Mouse (Mus musculus): ENCODE data around the gene Ncor2. TPM values are rescaled to one million over a fixed set of nuclear protein-coding genes. Genes with fewer than 3 reads are reported as not detected.

The Ncor2 gene
- total RNA-seq, 4 experiments from 2014 or later, result 81.6 to 92.4 (median 84.5) TPM

DNA sequence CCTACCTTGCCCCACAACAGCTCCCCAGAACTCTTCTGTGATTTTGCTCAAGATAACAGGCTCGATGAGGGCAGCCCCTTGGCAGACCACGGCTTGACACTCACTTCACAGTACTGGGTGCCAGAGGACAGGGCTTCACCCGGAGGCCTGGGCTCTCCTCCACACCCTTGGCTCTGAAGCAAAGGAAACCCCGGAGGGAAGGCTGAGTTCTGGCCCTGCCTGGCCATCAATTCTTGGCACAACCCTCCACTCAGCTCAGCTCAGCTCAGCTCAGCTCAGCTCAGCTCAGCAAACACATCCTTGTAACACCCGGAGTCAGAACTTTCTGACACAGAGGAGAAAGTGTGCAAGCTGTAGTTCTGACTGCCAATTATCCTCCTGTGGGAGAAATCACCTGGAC lies 30.3 kb downstream of the Ncor2 start:
- peak; percentile 79 for DNase-seq (ENCODE audit: low spot score)

GRCm38 (mm10) chr5:125148173-125148572 lies 30.8 kb downstream of the Ncor2 start:
- DNase-seq (ENCODE audit: low spot score), result no peak

DNA sequence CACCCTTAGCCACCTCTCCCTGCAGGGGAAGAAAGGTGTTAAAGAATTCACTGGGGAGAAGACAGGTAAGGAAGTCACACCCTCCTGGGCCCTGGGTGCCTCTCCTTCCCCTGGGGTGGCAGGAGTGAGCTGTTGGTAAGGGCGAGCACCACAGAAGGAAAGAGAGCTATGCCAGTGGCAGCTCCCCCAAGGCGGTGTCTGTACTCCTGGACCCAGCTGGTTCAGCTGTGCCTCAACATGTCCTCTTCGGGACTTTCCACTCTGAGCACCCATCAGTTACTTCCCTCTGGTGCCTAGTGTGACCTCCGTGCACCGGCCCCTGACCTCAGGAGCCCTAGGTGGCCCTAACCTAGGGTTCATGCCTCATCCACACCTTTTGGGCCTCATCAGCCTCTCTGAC lies 31.9 kb downstream of the Ncor2 start:
- no peak for DNase-seq (ENCODE audit: low spot score)

- no peak for DNase-seq (ENCODE audit: low spot score)
These were observed 35.7 kb downstream of the Ncor2 start for GRCm38 (mm10) chr5:125143114-125143872.

- no peak for DNase-seq (ENCODE audit: low spot score)
These were observed 37.1 kb downstream of the Ncor2 start for GRCm38 (mm10) chr5:125141916-125142315.

DNA sequence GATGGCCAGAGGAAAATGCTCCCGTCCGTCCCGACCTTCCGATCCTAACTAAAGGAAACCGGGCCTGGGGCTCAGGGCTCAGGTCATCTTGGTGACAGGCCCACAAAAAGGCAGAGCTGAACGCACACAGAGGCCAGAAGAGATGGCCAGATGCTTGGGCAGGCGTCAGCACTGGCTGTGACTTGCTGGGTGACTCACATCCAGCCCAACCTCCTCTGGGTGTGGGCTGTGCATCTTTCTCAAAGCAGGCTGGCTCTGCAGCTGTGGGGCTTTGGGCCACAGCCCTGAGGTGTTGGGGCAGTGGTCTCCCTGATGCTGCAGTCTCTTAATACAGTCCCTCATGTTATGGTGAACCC lies 37.5 kb downstream of the Ncor2 start:
- no peak for DNase-seq (ENCODE audit: low spot score)

GRCm38 (mm10) chr5:125140832-125141524 lies 38.0 kb downstream of the Ncor2 start:
- DNase-seq (ENCODE audit: low spot score), result peak; percentile 99

GRCm38 (mm10) chr5:125140151-125140699 lies 38.8 kb downstream of the Ncor2 start:
- peak; percentile 79 for DNase-seq (ENCODE audit: low spot score)

- DNase-seq (ENCODE audit: low spot score), result no peak
These were observed 39.4 kb downstream of the Ncor2 start for GRCm38 (mm10) chr5:125139669-125140068.

DNA sequence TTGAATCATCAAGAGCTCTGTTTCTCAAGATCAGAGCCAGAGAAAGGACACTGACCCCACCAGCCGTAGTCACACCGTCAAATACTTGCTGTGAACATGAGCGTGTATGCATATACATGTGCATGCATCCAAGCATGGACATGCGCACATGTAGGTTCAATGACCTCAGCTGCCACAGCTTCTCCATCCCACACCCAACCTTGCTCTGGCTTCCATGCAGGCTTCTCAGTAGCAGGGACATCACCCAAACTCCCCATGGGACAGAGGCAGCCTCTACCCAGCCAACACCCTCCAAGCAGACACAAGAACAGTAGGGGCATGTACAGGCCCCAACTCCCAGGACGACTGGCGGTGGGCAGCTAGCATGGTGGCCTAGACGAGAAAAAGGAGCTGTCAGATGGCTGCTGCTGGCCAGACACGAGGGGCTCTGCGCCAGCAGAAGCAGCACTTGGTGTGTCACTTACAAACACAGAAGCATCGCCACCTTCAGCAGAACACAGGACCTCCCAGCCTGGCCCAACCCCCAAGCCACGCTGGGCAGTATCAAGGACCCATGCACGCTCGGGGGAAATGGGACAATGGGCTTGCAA lies 40.1 kb downstream of the Ncor2 start:
- DNase-seq (ENCODE audit: low spot score), result no peak

GRCm38 (mm10) chr5:125137672-125138285 lies 41.2 kb downstream of the Ncor2 start:
- no peak for DNase-seq (ENCODE audit: low spot score)

DNA sequence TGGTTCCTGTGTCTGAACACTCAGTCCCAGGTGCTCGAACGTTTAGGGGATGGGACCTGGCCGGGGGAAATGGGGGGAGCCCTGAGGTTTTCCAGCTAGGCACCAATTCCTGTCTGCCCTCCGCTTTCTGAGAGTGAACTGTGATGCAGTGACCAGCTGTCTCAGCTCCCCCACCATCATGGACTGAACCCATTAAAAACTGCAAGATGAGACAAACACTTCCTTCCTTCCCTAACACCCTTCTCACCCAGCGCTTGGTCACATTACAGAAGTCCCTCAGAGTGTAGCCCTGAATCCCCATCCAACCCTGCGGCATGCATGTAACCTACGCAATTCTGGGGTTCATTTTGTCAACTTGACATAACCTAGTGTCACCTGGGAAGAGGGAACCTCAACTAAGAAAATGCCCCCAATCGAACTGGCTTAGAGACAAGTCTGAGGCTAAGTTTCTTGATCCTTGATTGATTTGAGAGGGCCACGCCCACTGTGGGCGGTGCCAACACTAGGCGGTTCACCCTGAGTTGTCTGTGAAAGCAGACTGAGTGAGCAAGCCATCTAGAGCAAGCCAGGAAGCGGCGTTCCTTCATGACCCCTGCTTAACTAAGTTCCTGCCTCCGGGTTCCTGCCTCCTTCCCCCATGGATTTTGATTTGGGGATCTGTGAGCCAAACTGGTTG lies 41.9 kb downstream of the Ncor2 start:
- DNase-seq (ENCODE audit: low spot score), result no peak

- no peak for DNase-seq (ENCODE audit: low spot score)
These were observed 42.6 kb downstream of the Ncor2 start for GRCm38 (mm10) chr5:125136296-125136995.

GRCm38 (mm10) chr5:125134795-125135468 lies 44.1 kb downstream of the Ncor2 start:
- DNase-seq (ENCODE audit: low spot score), result peak; percentile 64

- DNase-seq (ENCODE audit: low spot score), result no peak
These were observed 44.6 kb downstream of the Ncor2 start for GRCm38 (mm10) chr5:125134391-125134790.

- no peak for DNase-seq (ENCODE audit: low spot score)
These were observed 45.4 kb downstream of the Ncor2 start for GRCm38 (mm10) chr5:125133651-125134050.

DNA sequence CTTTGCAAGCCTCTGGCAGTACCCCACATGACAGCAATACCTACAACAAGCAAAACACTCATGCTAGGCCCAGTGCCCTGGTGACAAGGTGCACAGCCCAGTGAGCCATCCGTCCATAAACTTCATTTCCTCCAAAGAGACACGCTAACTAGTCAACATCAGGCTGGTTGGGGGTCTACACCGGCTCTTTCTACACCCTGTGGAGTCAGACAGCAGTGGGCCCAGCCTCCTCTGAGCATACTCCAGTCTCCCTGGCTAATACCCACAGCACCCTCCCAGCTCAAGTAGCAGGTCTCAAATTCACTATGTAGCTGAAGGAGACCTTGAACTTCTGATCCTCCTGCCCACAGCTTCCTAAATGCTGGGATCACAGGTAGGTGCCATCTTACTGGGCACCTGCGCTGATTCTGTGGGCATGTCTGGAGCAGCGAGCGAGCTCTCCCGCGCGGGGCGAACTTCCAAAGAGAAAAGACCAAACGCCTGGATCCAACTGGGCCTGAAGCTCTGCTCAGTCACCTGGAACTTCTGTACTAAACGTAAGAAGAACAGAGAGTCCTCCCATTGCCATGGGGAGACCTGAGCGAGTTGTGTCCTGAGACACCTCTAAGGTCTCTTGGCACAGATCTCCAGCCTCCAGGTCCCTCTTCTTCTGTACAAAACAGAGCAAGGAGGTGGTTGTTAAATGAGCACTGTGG lies 46.3 kb downstream of the Ncor2 start:
- DNase-seq (ENCODE audit: low spot score), result no peak

GRCm38 (mm10) chr5:125132069-125132468 lies 47.0 kb downstream of the Ncor2 start:
- DNase-seq (ENCODE audit: low spot score), result no peak

- DNase-seq (ENCODE audit: low spot score), result no peak
These were observed 48.6 kb downstream of the Ncor2 start for GRCm38 (mm10) chr5:125130406-125130805.

DNA sequence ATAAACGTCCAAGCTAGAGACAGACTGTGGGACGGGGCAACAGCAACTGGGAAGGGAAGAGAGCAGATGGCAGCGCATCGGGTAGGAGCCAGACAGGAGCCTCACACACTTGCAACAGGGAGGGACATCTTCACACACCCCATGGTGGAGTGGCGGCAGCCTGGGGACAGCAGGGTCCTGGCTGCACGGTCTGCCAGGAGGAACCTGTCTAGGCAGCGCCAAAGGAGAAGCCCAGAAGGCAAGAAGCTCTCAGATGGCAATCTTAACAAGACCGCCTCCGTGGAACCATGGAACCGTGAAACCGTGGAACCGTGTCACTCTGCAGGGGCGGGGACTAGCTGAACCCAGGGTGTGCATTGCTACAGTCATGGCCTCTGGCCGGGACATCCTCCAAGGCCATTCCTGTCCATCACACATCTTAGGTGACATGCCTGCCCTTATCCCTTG lies 50.1 kb downstream of the Ncor2 start:
- DNase-seq (ENCODE audit: low spot score), result no peak
